Mouse (Mus musculus) urinary bladder, postnatal 36 days (tissue): ENCODE data around the gene Ceacam2.
A peak's percentile ranks its signal among the peaks of the same experiment; 100 is the strongest.
"Not testable (repeated sequence)": the region's sequence is repeated elsewhere in the genome, so short reads cannot be mapped to it uniquely, and the experiment has no call there.

ENCODE experiments used
- DNase-seq, 2 experiments: peaks; one replicate each; pipeline ENCODE4 v3.0.0; 2022; ENCODE audit warnings: low spot score in 2 of 2, mixed read lengths in 1 of 2

The Ceacam2 gene

GRCm38 (mm10) chr7:25539376-25539907 lies at the start of gene Ceacam2:
Gene Ceacam2 (minus strand): TSS chr7:25539857.
- DNase-seq = not testable (repeated sequence)

GRCm38 (mm10) chr7:25585351-25586204 lies 45.9 kb upstream of the Ceacam2 start:
- DNase-seq = no peak

- no peak for DNase-seq
Measured at GRCm38 (mm10) chr7:25584651-25585050, 45.0 kb upstream of the Ceacam2 start.

- DNase-seq = no peak
Measured at GRCm38 (mm10) chr7:25582301-25582810, 42.7 kb upstream of the Ceacam2 start.

- DNase-seq = no peak
Measured at GRCm38 (mm10) chr7:25579441-25579840, 39.8 kb upstream of the Ceacam2 start.

- not testable (repeated sequence) for DNase-seq
Measured at GRCm38 (mm10) chr7:25576793-25577437, 37.3 kb upstream of the Ceacam2 start.

GRCm38 (mm10) chr7:25576308-25576707 lies 36.7 kb upstream of the Ceacam2 start:
- DNase-seq = not testable (repeated sequence)

GRCm38 (mm10) chr7:25575870-25576269 lies 36.2 kb upstream of the Ceacam2 start:
- DNase-seq = no peak

GRCm38 (mm10) chr7:25575105-25575504 lies 35.4 kb upstream of the Ceacam2 start:
- no peak for DNase-seq

GRCm38 (mm10) chr7:25573806-25574205 lies 34.1 kb upstream of the Ceacam2 start:
- not testable (repeated sequence) for DNase-seq

GRCm38 (mm10) chr7:25568721-25569120 lies 29.1 kb upstream of the Ceacam2 start:
- DNase-seq = no peak

GRCm38 (mm10) chr7:25541464-25541863 lies 1.8 kb upstream of the Ceacam2 start:
- peak; percentile 6 to 13 for DNase-seq

GRCm38 (mm10) chr7:25539954-25540353 lies 297 bp upstream of the Ceacam2 start:
- DNase-seq = not testable (repeated sequence)

- DNase-seq = no peak
Measured at GRCm38 (mm10) chr7:25530837-25531236, 8.8 kb downstream of the Ceacam2 start.

GRCm38 (mm10) chr7:25516070-25516777 lies 23.4 kb downstream of the Ceacam2 start:
- DNase-seq = not testable (repeated sequence)

- not testable (repeated sequence) for DNase-seq
Measured at GRCm38 (mm10) chr7:25515667-25516066, 24.0 kb downstream of the Ceacam2 start.

- DNase-seq = no peak
Measured at GRCm38 (mm10) chr7:25509925-25510324, 29.7 kb downstream of the Ceacam2 start.

GRCm38 (mm10) chr7:25494649-25495048 lies 45.0 kb downstream of the Ceacam2 start:
- DNase-seq = no peak

GRCm38 (mm10) chr7:25490698-25491097 lies 49.0 kb downstream of the Ceacam2 start:
- not testable (repeated sequence) for DNase-seq

GRCm38 (mm10) chr7:25489382-25489781 lies 50.3 kb downstream of the Ceacam2 start:
- not testable (repeated sequence) for DNase-seq

- peak; percentile 28 to 39 for DNase-seq
Measured at GRCm38 (mm10) chr7:25486186-25486585, 53.5 kb downstream of the Ceacam2 start.

GRCm38 (mm10) chr7:25485061-25485460 lies 54.6 kb downstream of the Ceacam2 start:
- no peak for DNase-seq
